Mouse (Mus musculus): ENCODE measurements at regions not wholly inside any gene's neighbourhood (a gene's known extent, or its start where the extent isn't known, plus 50 kb on each side); places are given as distances from the start of the nearest gene placed in this dataset.

DNA sequence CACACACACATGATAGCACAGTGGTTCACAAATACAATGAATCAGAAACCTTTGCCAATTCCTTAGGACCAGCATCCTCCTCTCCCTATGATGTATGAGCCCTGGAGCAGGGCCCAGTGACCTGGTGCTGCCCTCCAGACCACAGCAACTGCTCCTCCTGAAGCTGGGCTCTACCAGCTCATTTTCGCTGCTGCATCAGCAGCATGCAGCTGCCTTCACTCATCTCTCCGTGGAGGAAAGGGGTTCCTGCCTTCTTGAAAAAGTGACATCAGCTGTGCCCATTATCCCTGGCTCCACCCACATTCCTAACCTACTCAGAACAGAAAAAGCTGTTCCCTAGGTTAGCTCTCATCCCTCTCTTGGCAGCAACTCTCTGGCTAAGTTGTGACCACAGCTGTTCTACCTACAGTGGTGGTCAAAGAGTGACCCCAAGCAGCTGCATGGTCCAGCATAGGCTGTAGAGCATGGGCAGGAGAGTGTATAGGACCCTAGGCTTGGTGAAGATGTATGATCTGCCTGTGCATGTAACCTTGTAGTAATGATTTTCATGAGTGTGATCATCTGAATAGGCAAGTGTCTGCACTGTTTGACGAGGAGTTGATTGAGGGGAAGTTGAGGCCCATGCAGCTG, 592.6 kb upstream of the Mpdz start:
- H3K4me1 ChIP-seq (ENCODE audit: control insufficient read depth, insufficient read depth, low read length): no peaks in the 10 kb centered on the region
- H3K36me3 ChIP-seq (ENCODE audit: control insufficient read depth, insufficient read depth, low read length): no peaks in the 10 kb centered on the region
- H3K27ac ChIP-seq: no peak overlapping the region
- no peak for DNase-seq
- TF ChIP-seq CTCF (IDR thresholded peaks at IDR 0.05): no peak
- TF ChIP-seq EP300 (IDR thresholded peaks at IDR 0.05; ENCODE audit: insufficient read depth, low read depth, low read length): no peak
- TF ChIP-seq POLR2A (IDR thresholded peaks at IDR 0.05; ENCODE audit: insufficient read depth, low read depth, low read length): no peak
- 54% methylated on average over 3 of the region's 3 CpGs for WGBS
- intact Hi-C loops (cut with DNase I): no loop called here
- no peak overlapping the region for H3K9ac ChIP-seq (ENCODE audit: low read depth, low read length)
- H3K79me2 ChIP-seq (replicated peaks; ENCODE audit: control insufficient read depth, insufficient read depth, low read length): no peaks in the 10 kb centered on the region
- no peak overlapping the region for H3K4me3 ChIP-seq
- no peaks in the 10 kb centered on the region for H3K27me3 ChIP-seq (ENCODE audit: control insufficient read depth, insufficient read depth, low read length)

- Histone ChIP-seq H3K36me3 (ENCODE audit: control insufficient read depth, insufficient read depth, low read length) (no peaks in the 10 kb centered on the region), H3K4me1 (ENCODE audit: control insufficient read depth, insufficient read depth, low read length) (no peaks in the 10 kb centered on the region), H3K79me2 (replicated peaks; ENCODE audit: control insufficient read depth, insufficient read depth, low read length) (no peaks in the 10 kb centered on the region), H3K27me3 (ENCODE audit: control insufficient read depth, insufficient read depth, low read length) (no peaks in the 10 kb centered on the region), H3K4me3 (no peak overlapping the region), H3K9ac (ENCODE audit: low read depth, low read length) (no peak overlapping the region), H3K27ac (no peak overlapping the region)
- intact Hi-C loops (cut with DNase I): no loop called here
- WGBS: 93% methylated on average over 9 of the region's 9 CpGs
- TF ChIP-seq EP300 (IDR thresholded peaks at IDR 0.05; ENCODE audit: insufficient read depth, low read depth, low read length) (no peak), CTCF (IDR thresholded peaks at IDR 0.05) (no peak), POLR2A (IDR thresholded peaks at IDR 0.05; ENCODE audit: insufficient read depth, low read depth, low read length) (no peak)
- DNase-seq: no peak
Observed at GRCm38 (mm10) chr4:82029237-82029636, 586.6 kb upstream of the Mpdz start.

DNA sequence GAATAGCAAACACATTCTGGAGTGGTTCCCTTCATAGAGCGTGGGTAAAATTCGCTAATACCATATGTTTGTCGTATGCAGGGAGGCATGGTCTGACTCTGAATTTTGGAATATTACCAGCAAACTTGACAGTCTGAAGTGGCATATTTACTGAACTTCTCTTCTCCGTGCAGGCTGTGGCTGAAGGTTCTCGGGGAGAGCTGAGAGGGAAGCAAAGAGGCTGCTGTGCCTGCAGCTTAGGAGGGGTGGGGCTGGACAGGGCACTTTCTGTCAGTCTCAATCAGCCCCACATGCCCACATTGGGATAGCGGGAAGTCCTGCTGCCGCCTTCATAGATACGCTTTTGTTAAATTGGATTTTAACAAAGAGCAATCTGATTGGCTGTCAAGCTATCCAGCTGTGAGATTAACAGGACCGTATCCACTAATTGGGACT, 584.8 kb upstream of the Mpdz start:
- WGBS: 80% methylated on average over 9 of the region's 9 CpGs
- no peaks in the 10 kb centered on the region for H3K4me1 ChIP-seq (ENCODE audit: control insufficient read depth, insufficient read depth, low read length)
- H3K79me2 ChIP-seq (replicated peaks; ENCODE audit: control insufficient read depth, insufficient read depth, low read length): no peaks in the 10 kb centered on the region
- H3K4me3 ChIP-seq: no peak overlapping the region
- TF ChIP-seq POLR2A (IDR thresholded peaks at IDR 0.05; ENCODE audit: insufficient read depth, low read depth, low read length) (no peak), CTCF (IDR thresholded peaks at IDR 0.05) (no peak), EP300 (IDR thresholded peaks at IDR 0.05; ENCODE audit: insufficient read depth, low read depth, low read length) (no peak)
- H3K9ac ChIP-seq (ENCODE audit: low read depth, low read length): no peak overlapping the region
- no peaks in the 10 kb centered on the region for H3K27me3 ChIP-seq (ENCODE audit: control insufficient read depth, insufficient read depth, low read length)
- H3K27ac ChIP-seq: no peak overlapping the region
- intact Hi-C loops (cut with DNase I): no loop called here
- no peak for DNase-seq
- no peaks in the 10 kb centered on the region; the same call in 1 of the 2 replicates for H3K36me3 ChIP-seq (ENCODE audit: control insufficient read depth, insufficient read depth, low read length)

DNA sequence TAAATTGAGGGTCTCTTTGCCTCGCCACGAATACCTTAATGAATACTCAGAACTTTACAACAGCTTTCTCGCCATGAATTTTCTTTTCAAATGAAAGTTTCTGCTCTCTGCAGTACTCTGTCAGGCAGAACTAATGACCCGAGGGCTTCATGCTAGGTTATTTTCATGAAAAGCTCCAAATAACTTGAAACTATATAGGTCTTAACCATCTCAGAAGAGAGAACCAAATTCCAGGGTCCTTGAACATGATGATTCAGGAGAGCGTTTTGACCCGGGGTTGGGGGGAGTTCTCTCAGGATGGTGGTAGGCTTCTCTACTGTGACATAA, 558.8 kb upstream of the Mpdz start:
- no peaks in the 10 kb centered on the region for H3K36me3 ChIP-seq (ENCODE audit: control insufficient read depth, insufficient read depth, low read length)
- H3K27me3 ChIP-seq (ENCODE audit: control insufficient read depth, insufficient read depth, low read length): no peaks in the 10 kb centered on the region
- WGBS: 83% methylated on average over 6 of the region's 6 CpGs
- no peak overlapping the region for H3K4me3 ChIP-seq
- DNase-seq: no peak
- peaks cover 6% of the 10 kb centered on the region for H3K4me1 ChIP-seq (ENCODE audit: control insufficient read depth, insufficient read depth, low read length)
- peak overlapping the region; percentile 75 for H3K27ac ChIP-seq
- intact Hi-C loops (cut with DNase I): no loop called here
- TF ChIP-seq CTCF (IDR thresholded peaks at IDR 0.05) (no peak), EP300 (IDR thresholded peaks at IDR 0.05; ENCODE audit: insufficient read depth, low read depth, low read length) (no peak)
- H3K9ac ChIP-seq (ENCODE audit: low read depth, low read length): no peak overlapping the region
- H3K79me2 ChIP-seq (replicated peaks; ENCODE audit: control insufficient read depth, insufficient read depth, low read length): no peaks in the 10 kb centered on the region

DNA sequence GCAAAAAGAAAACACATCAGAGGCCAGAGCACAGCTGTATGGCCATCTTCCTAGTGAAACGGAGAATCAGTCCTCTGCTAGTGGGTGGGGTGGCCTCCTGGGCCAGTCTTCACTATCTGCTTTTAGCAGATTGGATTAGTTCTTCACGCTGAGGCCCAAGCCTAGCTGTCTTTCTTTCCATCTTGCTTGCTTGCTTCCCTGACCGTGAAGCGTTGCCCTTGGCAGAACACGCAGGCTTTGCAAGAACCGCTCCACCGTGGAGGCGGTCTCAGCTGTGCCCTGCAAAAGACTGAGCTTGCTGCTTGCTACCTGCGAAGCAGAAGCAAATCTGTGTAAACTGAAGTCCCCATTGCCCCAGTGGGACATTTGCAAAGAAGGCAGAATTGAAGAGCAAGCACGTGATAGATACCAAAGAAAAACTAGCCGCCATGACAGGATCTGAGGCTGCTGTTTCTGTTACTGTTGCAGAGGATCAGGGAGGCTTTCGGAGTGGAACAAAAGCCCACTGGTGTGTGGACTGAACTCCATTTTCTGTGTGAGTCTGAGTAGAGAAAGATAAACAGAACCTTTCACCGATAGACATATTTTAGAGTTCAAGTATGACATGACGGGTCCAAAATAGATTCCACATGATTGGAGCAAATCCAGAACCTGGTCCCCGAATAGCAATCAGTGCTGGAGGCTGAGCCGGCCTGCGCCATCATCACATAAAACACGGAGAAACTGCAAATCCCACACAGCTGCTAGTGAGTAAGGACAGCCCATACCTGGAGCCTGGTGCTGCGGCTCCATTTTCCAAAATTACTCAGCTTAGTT, 558.2 kb upstream of the Mpdz start:
- Histone ChIP-seq H3K36me3 (ENCODE audit: control insufficient read depth, insufficient read depth, low read length) (no peaks in the 10 kb centered on the region), H3K27ac (peak overlapping the region; percentile 75), H3K27me3 (ENCODE audit: control insufficient read depth, insufficient read depth, low read length) (no peaks in the 10 kb centered on the region), H3K9ac (ENCODE audit: low read depth, low read length) (no peak overlapping the region), H3K79me2 (replicated peaks; ENCODE audit: control insufficient read depth, insufficient read depth, low read length) (no peaks in the 10 kb centered on the region), H3K4me3 (no peak overlapping the region), H3K4me1 (ENCODE audit: control insufficient read depth, insufficient read depth, low read length) (peaks cover 6% of the 10 kb centered on the region)
- 61% methylated on average over 19 of the region's 19 CpGs for WGBS
- TF ChIP-seq EP300 (IDR thresholded peaks at IDR 0.05; ENCODE audit: insufficient read depth, low read depth, low read length): no peak
- no peak for TF ChIP-seq POLR2A (IDR thresholded peaks at IDR 0.05; ENCODE audit: insufficient read depth, low read depth, low read length)
- TF ChIP-seq CTCF (IDR thresholded peaks at IDR 0.05): no peak
- peak; percentile 32 to 39 for DNase-seq
- intact Hi-C loops (cut with DNase I): no loop called here

DNA sequence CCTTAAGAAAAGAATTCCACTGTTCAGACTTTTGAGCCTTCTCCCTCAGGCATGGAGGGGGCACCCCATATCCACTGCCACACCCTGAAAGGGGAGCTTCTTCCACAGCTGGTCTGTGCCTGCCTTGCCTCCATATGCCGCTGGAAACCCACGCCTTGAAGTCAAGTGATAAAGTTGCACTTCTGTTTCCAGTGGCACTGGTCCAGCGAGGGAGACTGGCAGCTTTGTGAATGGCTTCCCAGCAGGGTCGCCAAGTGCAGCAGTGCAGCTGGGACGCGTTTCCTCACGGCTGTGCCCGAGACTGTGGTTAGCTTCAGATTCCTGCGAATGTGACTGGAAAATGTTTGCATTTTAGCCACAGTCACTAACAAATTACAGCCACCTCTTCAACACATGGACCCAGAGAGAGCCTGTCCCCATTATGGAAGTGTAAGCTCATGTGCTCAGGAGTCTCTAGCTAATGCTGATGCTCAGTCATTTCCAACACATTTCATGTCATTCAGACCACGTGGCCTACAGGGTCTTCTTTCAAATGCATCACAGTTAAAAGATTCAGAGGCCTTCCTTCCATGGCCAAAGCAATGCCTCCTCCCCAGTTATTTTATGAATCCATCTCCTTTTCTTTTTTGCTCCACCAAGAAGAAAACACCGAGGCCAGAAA, 557.2 kb upstream of the Mpdz start:
- Histone ChIP-seq H3K27me3 (ENCODE audit: control insufficient read depth, insufficient read depth, low read length) (no peaks in the 10 kb centered on the region), H3K9ac (ENCODE audit: low read depth, low read length) (no peak overlapping the region), H3K79me2 (replicated peaks; ENCODE audit: control insufficient read depth, insufficient read depth, low read length) (no peaks in the 10 kb centered on the region), H3K4me3 (no peak overlapping the region), H3K27ac (no peak overlapping the region), H3K36me3 (ENCODE audit: control insufficient read depth, insufficient read depth, low read length) (no peaks in the 10 kb centered on the region), H3K4me1 (ENCODE audit: control insufficient read depth, insufficient read depth, low read length) (peaks cover 6% of the 10 kb centered on the region)
- no peak for TF ChIP-seq CTCF (IDR thresholded peaks at IDR 0.05)
- TF ChIP-seq POLR2A (IDR thresholded peaks at IDR 0.05; ENCODE audit: insufficient read depth, low read depth, low read length): no peak
- no peak for TF ChIP-seq EP300 (IDR thresholded peaks at IDR 0.05; ENCODE audit: insufficient read depth, low read depth, low read length)
- intact Hi-C loops (cut with DNase I): loop anchor here (10.0 kb wide), 1 partner anchor 545 kb away; no protein-coding TSS in a partner anchor
- WGBS: 34% methylated on average over 11 of the region's 11 CpGs
- peak; percentile 32 to 42 for DNase-seq
